Mouse (Mus musculus) intestine, postnatal 0 days (tissue): ENCODE data around the gene Taf13. TPM values are rescaled to one million over a fixed set of nuclear protein-coding genes. Genes with fewer than 3 reads are reported as not detected.

Experiments used
- ATAC-seq: fragments of 200-750 bp; cut with Nextera tagmentation; 2 replicates; pipeline ENCODE4 v1.8.0; 2017; ENCODE audit warnings: mild to moderate bottlenecking, moderate TSS enrichment, moderate library complexity
- H3K27ac ChIP-seq: fragments of 300-500 bp; sonication (generic); 2 replicates; pipeline ENCODE4 v1.5.1; 2014; ENCODE audit warnings: mild to moderate bottlenecking, low read depth, low read length, moderate library complexity
- H3K27me3 ChIP-seq: fragments of 300-500 bp; sonication (generic); replicated peaks from 2 replicates; pipeline ENCODE4 v1.6.1; 2014; ENCODE audit warnings: low read length, mixed read lengths; ENCODE audit not compliant: control insufficient read depth, insufficient read depth
- H3K36me3 ChIP-seq: fragments of 300-500 bp; sonication (generic); 2 replicates; pipeline ENCODE4 v1.6.1; 2014; ENCODE audit warnings: mild to moderate bottlenecking, moderate library complexity; ENCODE audit not compliant: control insufficient read depth, insufficient read depth
- H3K4me1 ChIP-seq: fragments of 300-500 bp; sonication (generic); replicated peaks from 2 replicates; pipeline ENCODE4 v1.6.1; 2014; ENCODE audit warnings: antibody characterized with exemption, low read length, mixed read lengths; ENCODE audit not compliant: control insufficient read depth, insufficient read depth
- H3K4me2 ChIP-seq: fragments of 300-500 bp; sonication (generic); replicated peaks from 2 replicates; pipeline ENCODE4 v1.6.1; 2014; ENCODE audit warnings: low read depth, mild to moderate bottlenecking, moderate library complexity
- H3K4me3 ChIP-seq: fragments of 300-500 bp; sonication (generic); 2 replicates; pipeline ENCODE4 v1.5.1; 2014; ENCODE audit warnings: low read depth, low read length
- H3K9ac ChIP-seq: fragments of 300-500 bp; sonication (generic); 2 replicates; pipeline ENCODE4 v1.6.1; 2014; ENCODE audit warnings: mild to moderate bottlenecking, low read depth, low read length
- H3K9me3 ChIP-seq: fragments of 300-500 bp; sonication (generic); 2 replicates; pipeline ENCODE4 v1.6.1; 2016; ENCODE audit warnings: mixed run types; ENCODE audit not compliant: control insufficient read depth
- CTCF ChIP-seq: sonication (generic); IDR thresholded peaks from 2 replicates; pipeline ENCODE4 v1.5.1; 2016; ENCODE audit warnings: low read depth, mild to moderate bottlenecking, control low read depth, antibody characterized with exemption, moderate library complexity
- WGBS: fragments of 180-500 bp; shearing (Covaris S2); extraction: QIAGEN DNeasy Blood & Tissue Kit; methylation state at CpG from one replicate; pipeline ENCODE4 v1.1.7; 2014; 5-methylcytosine and 5-hydroxymethylcytosine counted together
- polyA plus RNA-seq: library from polyadenylated mRNA; unstranded; fragments of >200 nt; fragmentation: Nextera tagmentation; extraction: Ambion mirVana; gene quantifications from 2 replicates; pipeline ENCODE4 v1.2.1, GENCODE M21; 2015

The Taf13 gene
- polyA plus RNA-seq, 1 experiment from 2014 or later, result 29.9 TPM

- TF ChIP-seq CTCF, result no peak
- H3K4me1 ChIP-seq, result 0 out of 2 replicates have a peak, but pooled peaks cover 5% of the 10 kb centered on the region
- H3K9ac ChIP-seq, result no peak overlapping the region
- WGBS, result 15% methylated on average over 15 of the region's 15 CpGs
- peak overlapping the region; percentile 28 for H3K4me3 ChIP-seq
- peaks cover 7% of the 10 kb centered on the region for H3K27me3 ChIP-seq
- H3K36me3 ChIP-seq, result no peaks in the 10 kb centered on the region
- ATAC-seq, result no peak
- no peaks in the 10 kb centered on the region for H3K9me3 ChIP-seq
- H3K27ac ChIP-seq, result no peak overlapping the region
- peak overlapping the region; percentile 56 for H3K4me2 ChIP-seq
Measured at GRCm38 (mm10) chr3:108535896-108536516, 35.5 kb upstream of the Taf13 start.

DNA sequence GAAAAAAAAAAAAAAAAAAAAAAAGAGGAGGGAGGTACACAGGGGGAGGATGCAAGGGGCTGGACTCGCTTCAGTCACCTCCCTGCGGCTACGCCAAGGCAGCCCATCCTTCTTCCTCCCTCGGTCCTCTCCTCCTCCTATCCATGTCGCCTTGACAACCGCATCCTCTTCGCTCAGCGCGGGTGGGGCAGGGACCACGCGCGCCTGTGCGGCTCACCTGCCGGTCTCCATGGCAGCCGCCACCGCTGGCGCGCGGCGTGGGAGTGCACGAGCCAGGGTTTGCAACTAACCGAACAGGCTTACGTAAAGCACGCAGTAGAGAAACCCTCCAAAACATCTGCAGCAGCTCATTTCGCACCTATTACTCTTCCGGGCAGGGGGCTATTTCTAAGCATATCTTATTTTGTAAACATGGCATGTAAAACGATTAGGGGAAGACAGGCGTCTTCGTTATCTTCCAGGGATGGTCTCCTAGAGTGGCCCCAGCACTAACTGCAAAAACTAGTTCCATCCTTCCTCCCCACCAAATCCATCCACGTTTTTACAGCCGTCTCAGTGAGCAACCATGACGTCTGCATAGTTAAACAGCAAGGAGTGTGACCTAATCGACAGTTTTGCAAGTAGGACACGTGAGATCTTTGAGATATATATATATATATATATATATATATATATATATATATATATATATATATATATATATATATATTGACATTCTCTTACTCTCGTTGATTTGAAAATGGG lies 34.8 kb upstream of the Taf13 start, which contains the start of gene 5330417C22Rik:
5330417C22Rik (minus strand) TSS at position 20 of the 744 bp plus-strand sequence.
- H3K4me2 ChIP-seq, result peak within 1 kb of the TSS; percentile 56
- ATAC-seq, result peak; percentile 28; the same call in 1 of the 2 replicates
- no peak within 1 kb of the TSS for H3K9ac ChIP-seq
- H3K4me3 ChIP-seq, result peak within 1 kb of the TSS; percentile 28
- 1% methylated on average over 35 of the region's 35 CpGs for WGBS
- no peaks in the 10 kb centered on the region for H3K36me3 ChIP-seq
- H3K9me3 ChIP-seq, result no peaks in the 10 kb centered on the region
- H3K4me1 ChIP-seq, result 0 out of 2 replicates have a peak, but pooled peaks cover 5% of the 10 kb centered on the region
- H3K27ac ChIP-seq, result no peak within 1 kb of the TSS
- peaks cover 7% of the 10 kb centered on the region for H3K27me3 ChIP-seq
- TF ChIP-seq CTCF, result no peak

DNA sequence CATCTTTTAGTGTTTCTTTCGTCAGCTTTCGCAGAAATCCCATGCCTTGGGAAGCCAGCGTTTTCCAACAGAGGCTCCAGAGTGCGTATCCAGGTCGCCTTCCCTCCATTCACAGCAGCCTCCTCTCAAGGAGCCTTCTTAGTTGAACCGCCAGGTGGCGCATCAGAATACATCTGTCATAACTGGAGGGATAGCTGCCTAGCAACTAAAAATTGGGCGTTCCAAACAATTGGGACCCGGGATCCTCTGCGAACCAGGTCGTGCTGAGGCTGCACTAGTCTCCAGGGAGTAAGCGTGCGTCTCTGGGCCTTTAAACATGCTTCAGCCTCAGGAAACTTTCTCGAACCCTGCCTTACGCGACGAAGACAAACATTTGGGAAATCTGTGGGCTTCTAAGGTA lies 34.2 kb upstream of the Taf13 start:
- Histone ChIP-seq H3K4me2 (peak overlapping the region; percentile 51), H3K27me3 (peaks cover 7% of the 10 kb centered on the region), H3K9ac (no peak overlapping the region), H3K4me3 (0 out of 2 replicates have a peak overlapping the region, but pooled peaks have one; percentile 5), H3K27ac (no peak overlapping the region), H3K36me3 (no peaks in the 10 kb centered on the region), H3K9me3 (no peaks in the 10 kb centered on the region), H3K4me1 (0 out of 2 replicates have a peak, but pooled peaks cover 5% of the 10 kb centered on the region)
- 7% methylated on average over 17 of the region's 17 CpGs for WGBS
- TF ChIP-seq CTCF, result peak; percentile 87
- no peak for ATAC-seq

- TF ChIP-seq CTCF, result no peak
- H3K27ac ChIP-seq, result no peak overlapping the region
- no peaks in the 10 kb centered on the region for H3K27me3 ChIP-seq
- no peak for ATAC-seq
- H3K9me3 ChIP-seq, result no peaks in the 10 kb centered on the region
- no peak overlapping the region for H3K4me2 ChIP-seq
- WGBS, result 83% methylated on average over 11 of the region's 11 CpGs
- no peaks in the 10 kb centered on the region for H3K4me1 ChIP-seq
- no peaks in the 10 kb centered on the region for H3K36me3 ChIP-seq
- no peak overlapping the region for H3K9ac ChIP-seq
- H3K4me3 ChIP-seq, result no peak overlapping the region
Measured at GRCm38 (mm10) chr3:108542299-108542698, 29.2 kb upstream of the Taf13 start.

GRCm38 (mm10) chr3:108554111-108554561 lies 17.4 kb upstream of the Taf13 start:
- no peaks in the 10 kb centered on the region for H3K9me3 ChIP-seq
- no peaks in the 10 kb centered on the region for H3K27me3 ChIP-seq
- H3K4me1 ChIP-seq, result no peaks in the 10 kb centered on the region; the same call in 1 of the 2 replicates
- H3K9ac ChIP-seq, result peak overlapping the region; percentile 91
- WGBS, result under 1% methylated on average over 42 of the region's 42 CpGs
- peak overlapping the region; percentile 87 for H3K4me3 ChIP-seq
- no peak for TF ChIP-seq CTCF
- H3K4me2 ChIP-seq, result peak overlapping the region; percentile 93
- ATAC-seq, result peak; percentile 74
- peaks cover 21% of the 10 kb centered on the region for H3K36me3 ChIP-seq
- H3K27ac ChIP-seq, result peak overlapping the region; percentile 83

DNA sequence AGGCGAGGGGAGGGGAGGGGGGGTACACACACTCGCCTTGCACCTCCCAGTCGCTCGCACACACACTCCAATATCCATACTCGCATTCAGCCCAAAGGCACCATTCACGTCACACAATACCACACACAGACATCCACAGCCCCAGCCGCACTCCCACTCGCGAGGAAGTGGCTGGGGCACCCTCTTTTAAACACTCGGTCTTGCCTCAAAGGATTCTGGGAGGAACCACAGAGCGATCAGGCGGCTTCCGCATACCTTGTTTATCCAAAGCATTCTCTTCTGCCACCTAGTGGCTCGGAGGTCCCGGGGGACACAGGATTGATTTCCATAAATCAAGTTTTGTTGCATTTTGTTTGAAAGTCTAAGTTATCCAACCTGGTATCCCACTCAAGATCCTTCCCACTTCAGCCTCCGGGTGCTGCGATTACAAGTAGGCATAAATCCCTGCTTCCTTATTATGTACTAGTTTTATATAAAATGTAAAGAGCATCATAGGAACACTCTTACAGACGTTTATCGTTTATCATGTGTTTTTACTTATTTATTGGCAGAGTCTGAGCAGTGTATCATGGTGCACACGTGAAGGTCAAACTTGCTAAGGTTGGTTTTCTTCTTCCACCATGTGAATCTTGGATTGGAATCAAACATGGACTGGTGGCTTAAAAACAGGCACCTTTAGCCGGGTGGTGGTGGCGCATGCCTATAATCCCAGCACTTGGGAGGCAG lies 16.7 kb upstream of the Taf13 start:
- Histone ChIP-seq H3K36me3 (peaks cover 27% of the 10 kb centered on the region), H3K4me3 (peak overlapping the region; percentile 87), H3K9me3 (no peaks in the 10 kb centered on the region), H3K27me3 (no peaks in the 10 kb centered on the region), H3K27ac (peak overlapping the region; percentile 83), H3K9ac (peak overlapping the region; percentile 91), H3K4me1 (no peaks in the 10 kb centered on the region; the same call in 1 of the 2 replicates), H3K4me2 (peak overlapping the region; percentile 93)
- TF ChIP-seq CTCF, result peak; percentile 95
- 16% methylated on average over 22 of the region's 22 CpGs for WGBS
- ATAC-seq, result peak; percentile 95
